Mouse (Mus musculus) lung, embryonic 16.5 days (tissue): Measurements from ENCODE around the gene Cavin4. TPM values are rescaled to one million over a fixed set of nuclear protein-coding genes. Genes with fewer than 3 reads are reported as not detected.

ENCODE experiments used
- ATAC-seq: fragments of 200-750 bp; cut with Nextera tagmentation; 2 replicates; pipeline ENCODE4 v1.8.0; 2017; ENCODE audit warnings: low read depth, mild to moderate bottlenecking, moderate library complexity
- H3K27ac ChIP-seq: fragments of 300-500 bp; sonication (generic); 2 replicates; pipeline ENCODE4 v1.5.1; 2014; ENCODE audit warnings: mild to moderate bottlenecking, control low read depth, low read length
- H3K27me3 ChIP-seq: fragments of 300-500 bp; sonication (generic); 2 replicates; pipeline ENCODE4 v1.6.1; 2014; ENCODE audit warnings: low read depth, low read length, mixed read lengths; ENCODE audit not compliant: control insufficient read depth, insufficient read depth
- H3K36me3 ChIP-seq: fragments of 300-500 bp; sonication (generic); 2 replicates; pipeline ENCODE4 v1.6.1; 2014; ENCODE audit warnings: low read length; ENCODE audit not compliant: control insufficient read depth, insufficient read depth
- H3K4me1 ChIP-seq: fragments of 300-500 bp; sonication (generic); replicated peaks from 2 replicates; pipeline ENCODE4 v1.6.1; 2014; ENCODE audit warnings: low read length, mixed read lengths; ENCODE audit not compliant: control insufficient read depth, insufficient read depth
- H3K4me2 ChIP-seq: fragments of 300-500 bp; sonication (generic); 2 replicates; pipeline ENCODE4 v1.6.1; 2014; ENCODE audit warnings: low read depth, low read length, control low read depth
- H3K4me3 ChIP-seq: fragments of 300-500 bp; sonication (generic); 2 replicates; pipeline ENCODE4 v1.5.1; 2014; ENCODE audit warnings: mild to moderate bottlenecking, low read length, control low read depth
- H3K9ac ChIP-seq: fragments of 300-500 bp; sonication (generic); 2 replicates; pipeline ENCODE4 v1.6.1; 2014; ENCODE audit warnings: low read length, control low read depth
- H3K9me3 ChIP-seq: fragments of 300-500 bp; sonication (generic); 2 replicates; pipeline ENCODE4 v1.6.1; 2016; ENCODE audit warnings: low read length; ENCODE audit not compliant: control insufficient read depth
- WGBS: fragments of 180-500 bp; shearing (Covaris S2); extraction: QIAGEN DNeasy Blood & Tissue Kit; methylation state at CpG from one replicate; pipeline ENCODE4 v1.1.7; 2014; 5-methylcytosine and 5-hydroxymethylcytosine counted together
- polyA plus RNA-seq: library from polyadenylated mRNA; unstranded; fragments of >200 nt; fragmentation: Nextera tagmentation; extraction: Ambion mirVana; gene quantifications from 2 replicates; pipeline ENCODE4 v1.2.1, GENCODE M21; 2015

Gene Cavin4
- polyA plus RNA-seq, 1 experiment from 2014 or later: 1.6 TPM

DNA sequence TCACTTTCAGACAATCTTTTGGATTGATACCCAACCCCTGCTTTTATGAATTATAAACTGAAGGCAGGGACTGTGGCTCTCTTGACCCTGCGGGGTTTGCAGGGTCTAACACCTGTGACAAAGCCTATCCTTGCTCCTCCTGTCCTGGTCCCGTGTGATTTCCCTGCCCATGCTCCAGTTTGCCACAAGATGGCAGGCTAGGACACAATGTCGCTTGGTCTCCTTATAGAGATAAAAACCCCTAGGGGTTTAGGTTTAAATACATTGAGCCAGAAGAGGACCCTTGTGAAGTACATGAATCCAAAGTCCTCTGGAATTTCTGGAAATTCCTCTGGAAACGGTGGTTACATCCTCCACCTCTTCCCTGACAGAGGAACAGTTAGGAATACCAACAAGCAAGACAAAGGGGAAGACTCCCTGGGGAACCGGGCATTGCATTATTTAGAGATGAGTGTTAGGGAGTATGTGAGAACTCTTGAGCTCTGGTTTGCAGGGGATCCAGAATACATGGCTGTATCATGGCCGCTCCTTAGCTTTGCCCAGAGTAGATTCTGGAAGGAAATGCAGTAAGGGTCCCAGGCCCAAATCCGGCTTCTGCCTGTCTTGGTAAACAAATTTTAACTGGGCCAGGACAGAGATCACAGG lies 28.6 kb downstream of the Cavin4 start:
- H3K4me2 ChIP-seq: no peak overlapping the region
- H3K9me3 ChIP-seq: no peaks in the 10 kb centered on the region
- ATAC-seq: peak; percentile 68; the same call in 1 of the 2 replicates
- H3K4me1 ChIP-seq: no peaks in the 10 kb centered on the region
- no peak overlapping the region for H3K27ac ChIP-seq
- 35% methylated on average over 7 of the region's 7 CpGs for WGBS
- no peak overlapping the region for H3K4me3 ChIP-seq
- no peaks in the 10 kb centered on the region for H3K36me3 ChIP-seq
- H3K27me3 ChIP-seq: no peaks in the 10 kb centered on the region
- H3K9ac ChIP-seq: no peak overlapping the region

DNA sequence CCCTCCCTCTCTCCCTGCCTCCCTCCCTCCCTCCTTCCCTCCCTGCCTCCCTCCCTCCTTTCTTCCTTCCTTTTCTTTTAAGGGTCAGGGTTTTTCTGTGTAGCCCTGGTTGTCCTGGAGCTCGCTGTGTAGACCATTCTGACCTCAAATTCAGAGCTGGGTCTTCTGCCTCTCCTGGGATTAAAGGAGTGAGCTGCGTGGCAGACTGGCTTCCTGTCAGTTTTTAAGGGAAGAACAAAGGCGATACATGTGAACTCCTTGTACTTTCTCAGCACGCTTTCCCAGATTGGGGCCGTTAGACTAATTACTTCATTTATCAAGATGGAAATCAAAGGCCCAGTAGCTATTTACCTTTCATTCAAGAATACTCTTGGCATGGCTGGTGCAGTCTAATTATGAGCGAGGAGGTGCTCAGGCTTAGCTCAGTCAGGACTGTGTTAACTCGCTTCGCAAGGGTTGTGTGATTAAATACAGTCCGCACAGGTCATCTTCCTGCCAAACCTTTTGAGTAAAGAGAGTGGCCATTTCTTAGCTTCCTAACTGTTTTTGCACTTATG lies 29.5 kb downstream of the Cavin4 start:
- Histone ChIP-seq H3K27ac (no peak overlapping the region), H3K9me3 (no peaks in the 10 kb centered on the region), H3K9ac (no peak overlapping the region), H3K36me3 (no peaks in the 10 kb centered on the region), H3K27me3 (no peaks in the 10 kb centered on the region), H3K4me2 (no peak overlapping the region), H3K4me3 (no peak overlapping the region), H3K4me1 (0 out of 2 replicates have a peak, but pooled peaks cover 3% of the 10 kb centered on the region)
- WGBS: 44% methylated on average over 9 of the region's 9 CpGs
- no peak for ATAC-seq

DNA sequence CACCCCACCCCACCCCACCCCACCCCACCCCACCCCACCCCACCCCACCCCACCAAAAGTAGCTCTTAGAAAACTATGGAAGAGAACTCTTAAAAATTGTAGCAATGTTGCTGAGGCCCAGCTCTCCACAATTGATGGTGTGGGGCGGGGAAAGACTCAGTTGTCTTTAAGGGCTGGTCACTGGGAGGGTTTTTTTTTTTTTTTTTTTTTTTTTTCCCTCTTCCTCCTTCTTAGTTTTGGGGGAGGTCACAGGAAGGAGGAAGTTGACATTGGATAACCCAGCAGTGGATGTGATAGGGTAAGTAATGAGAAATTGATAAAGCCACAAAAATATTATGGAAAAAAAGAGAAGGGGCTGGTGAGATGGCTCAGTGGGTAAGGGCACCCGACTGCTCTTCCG lies 33.4 kb downstream of the Cavin4 start:
- Histone ChIP-seq H3K4me2 (no peak overlapping the region), H3K4me3 (no peak overlapping the region), H3K9me3 (no peaks in the 10 kb centered on the region), H3K4me1 (0 out of 2 replicates have a peak, but pooled peaks cover 5% of the 10 kb centered on the region), H3K36me3 (no peaks in the 10 kb centered on the region), H3K27me3 (no peaks in the 10 kb centered on the region), H3K9ac (no peak overlapping the region), H3K27ac (no peak overlapping the region)
- 97% methylated on average over 3 of the region's 3 CpGs for WGBS
- ATAC-seq: no peak

DNA sequence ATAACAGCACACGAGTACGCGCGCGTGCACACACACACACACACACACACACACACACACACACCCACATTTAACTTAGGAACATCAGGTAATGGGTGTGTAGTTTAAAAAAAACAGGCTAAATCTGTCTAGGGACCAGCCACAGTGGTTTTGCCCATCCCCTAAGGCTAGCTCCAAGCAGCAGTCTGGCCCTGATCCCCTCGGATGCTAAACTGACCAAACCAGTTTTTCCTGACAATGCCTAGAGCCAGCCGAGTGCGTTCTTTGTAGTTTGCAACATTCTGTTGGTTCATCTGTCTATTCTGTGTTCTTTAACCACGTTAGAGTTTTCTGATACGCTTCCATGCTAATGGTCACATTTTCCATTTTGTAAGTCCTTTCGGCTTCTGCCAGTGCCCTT lies 34.0 kb downstream of the Cavin4 start:
- peak; percentile 66 for ATAC-seq
- Histone ChIP-seq H3K9me3 (no peaks in the 10 kb centered on the region), H3K4me3 (no peak overlapping the region), H3K27me3 (no peaks in the 10 kb centered on the region), H3K9ac (no peak overlapping the region), H3K4me2 (no peak overlapping the region), H3K36me3 (no peaks in the 10 kb centered on the region), H3K4me1 (0 out of 2 replicates have a peak, but pooled peaks cover 5% of the 10 kb centered on the region), H3K27ac (no peak overlapping the region)
- WGBS: 47% methylated on average over 11 of the region's 11 CpGs

DNA sequence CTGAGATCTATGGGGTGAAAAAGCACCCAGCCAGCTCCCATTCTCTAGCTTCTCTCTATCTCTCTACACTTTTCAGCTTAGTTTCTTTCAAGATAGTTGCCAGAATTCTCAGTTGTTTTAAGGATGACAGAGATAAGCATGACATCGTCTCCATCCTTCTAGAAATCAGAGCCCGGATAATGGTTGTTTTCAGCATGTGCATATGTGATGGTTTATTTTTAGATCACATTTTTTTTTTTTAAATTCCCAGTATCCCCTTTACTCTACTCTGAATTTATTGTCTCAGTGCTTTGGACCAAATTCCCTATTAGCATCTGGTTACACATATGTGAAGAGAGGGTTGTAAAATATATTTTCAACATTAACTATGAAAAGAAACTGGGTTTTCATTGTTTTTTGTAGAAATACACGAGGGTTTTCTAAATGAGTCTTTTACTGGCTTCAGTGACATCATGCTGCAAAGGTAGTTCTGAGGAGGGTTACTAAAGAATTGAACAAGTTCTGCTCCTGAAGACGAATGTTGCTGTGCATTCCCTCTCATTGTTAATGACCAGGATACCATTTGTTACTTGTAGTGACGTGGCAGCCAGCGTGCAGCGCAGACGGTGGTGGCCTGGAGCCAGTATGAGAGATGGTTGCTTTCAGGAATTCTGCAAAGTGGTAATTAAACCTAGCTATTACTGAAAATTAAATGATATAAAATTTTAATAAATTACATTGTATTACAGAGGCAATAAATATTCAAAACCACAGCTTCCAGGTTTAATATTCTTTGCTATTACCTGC lies 52.7 kb downstream of the Cavin4 start:
- H3K9me3 ChIP-seq: no peaks in the 10 kb centered on the region
- no peak for ATAC-seq
- H3K4me1 ChIP-seq: no peaks in the 10 kb centered on the region
- no peak overlapping the region for H3K4me2 ChIP-seq
- H3K27me3 ChIP-seq: no peaks in the 10 kb centered on the region
- no peak overlapping the region for H3K27ac ChIP-seq
- no peak overlapping the region for H3K9ac ChIP-seq
- H3K36me3 ChIP-seq: no peaks in the 10 kb centered on the region
- 53% methylated on average over 8 of the region's 8 CpGs for WGBS
- H3K4me3 ChIP-seq: no peak overlapping the region

DNA sequence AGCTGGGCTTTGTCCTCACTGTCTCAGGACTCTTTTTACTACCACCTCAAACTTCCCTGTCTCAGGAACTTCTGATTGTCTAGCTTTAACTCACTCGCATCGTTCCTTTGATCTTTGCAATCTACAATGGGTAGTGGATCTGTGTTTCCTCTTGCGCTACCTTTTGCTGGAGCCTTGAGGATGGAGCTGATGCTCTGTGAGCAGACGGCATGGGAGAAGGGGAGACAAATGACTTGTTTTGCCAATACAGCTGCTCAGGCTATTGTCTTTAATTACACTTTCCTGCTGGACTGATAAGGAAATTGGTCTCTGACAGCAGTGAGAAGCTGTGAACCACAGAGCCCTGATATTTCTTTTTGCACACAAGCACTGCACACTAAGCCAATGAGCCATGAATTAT lies 53.5 kb downstream of the Cavin4 start:
- no peak overlapping the region for H3K9ac ChIP-seq
- no peak overlapping the region for H3K4me2 ChIP-seq
- no peaks in the 10 kb centered on the region for H3K27me3 ChIP-seq
- H3K9me3 ChIP-seq: no peaks in the 10 kb centered on the region
- no peak overlapping the region for H3K27ac ChIP-seq
- no peaks in the 10 kb centered on the region for H3K36me3 ChIP-seq
- no peak overlapping the region for H3K4me3 ChIP-seq
- no peak for ATAC-seq
- 42% methylated on average over 4 of the region's 4 CpGs for WGBS
- H3K4me1 ChIP-seq: no peaks in the 10 kb centered on the region

Other genes starting within 250 kb of the Cavin4 start
- gene Tex10, start 190.1 kb upstream of the Cavin4 start, polyA plus RNA-seq: 44.8 and 46.2 TPM in 2 replicates
- gene Msantd3, start 123.6 kb upstream of the Cavin4 start, polyA plus RNA-seq: 19.2 and 22.4 TPM in 2 replicates
- 7.6 and 11.5 TPM in 2 replicates for gene Tmeff1, start 78.3 kb upstream of the Cavin4 start, polyA plus RNA-seq